Mouse (Mus musculus): Measurements from ENCODE around the gene Cacnb1. TPM values are rescaled to one million over a fixed set of nuclear protein-coding genes. Genes with fewer than 3 reads are reported as not detected.
A peak's percentile ranks its signal among the peaks of the same experiment; 100 is the strongest.

Cacnb1 gene
- polyA plus RNA-seq, 1 experiment: 6.1 TPM

GRCm38 (mm10) chr11:97974141-97974540, 48.7 kb downstream of the Cacnb1 start:
- no peak overlapping the region for H3K4me3 ChIP-seq (ENCODE audit: insufficient read depth, poor library complexity, severe bottlenecking)
- TF ChIP-seq MYOG (IDR thresholded peaks at IDR 0.05; ENCODE audit: control insufficient read depth, extremely low read depth, insufficient read length): no peak
- no peak for TF ChIP-seq MAX (IDR thresholded peaks at IDR 0.05)
- no peak for TF ChIP-seq MYOD1 (IDR thresholded peaks at IDR 0.05; ENCODE audit: control insufficient read depth, insufficient read length, low read depth)
- TF ChIP-seq USF1 (IDR thresholded peaks at IDR 0.05; ENCODE audit: low read depth): no peak
- TF ChIP-seq CEBPB (IDR thresholded peaks at IDR 0.05; ENCODE audit: low read depth): no peak
- TF ChIP-seq CTCF (IDR thresholded peaks at IDR 0.05; ENCODE audit: control insufficient read depth, insufficient read depth, insufficient read length): no peak
- no peak for TF ChIP-seq FOSL1 (IDR thresholded peaks at IDR 0.05; ENCODE audit: insufficient read depth, low read length, poor library complexity, severe bottlenecking)
- H3K36me3 ChIP-seq (ENCODE audit: control insufficient read depth, insufficient read depth): no peaks in the 10 kb centered on the region
- H3K27me3 ChIP-seq (ENCODE audit: control insufficient read depth, insufficient read depth, insufficient read length): no peaks in the 10 kb centered on the region
- no peak overlapping the region for H3ac ChIP-seq (ENCODE audit: control insufficient read depth, insufficient read length, low read depth)
- no peaks in the 10 kb centered on the region for H3K79me3 ChIP-seq (ENCODE audit: low read depth)
- no peaks in the 10 kb centered on the region for H3K79me2 ChIP-seq (ENCODE audit: control insufficient read depth, insufficient read depth)

- H3K79me2 ChIP-seq (ENCODE audit: control insufficient read depth, insufficient read depth): no peaks in the 10 kb centered on the region
- H3K79me3 ChIP-seq (ENCODE audit: low read depth): no peaks in the 10 kb centered on the region
- no peaks in the 10 kb centered on the region for H3K36me3 ChIP-seq (ENCODE audit: control insufficient read depth, insufficient read depth)
- TF ChIP-seq MYOD1 (IDR thresholded peaks at IDR 0.05; ENCODE audit: control insufficient read depth, insufficient read length, low read depth): no peak
- no peak for TF ChIP-seq FOSL1 (IDR thresholded peaks at IDR 0.05; ENCODE audit: insufficient read depth, low read length, poor library complexity, severe bottlenecking)
- H3K4me3 ChIP-seq (ENCODE audit: insufficient read depth, poor library complexity, severe bottlenecking): no peak overlapping the region
- no peak overlapping the region for H3ac ChIP-seq (ENCODE audit: control insufficient read depth, insufficient read length, low read depth)
- H3K27me3 ChIP-seq (ENCODE audit: control insufficient read depth, insufficient read depth, insufficient read length): no peaks in the 10 kb centered on the region
Measured at GRCm38 (mm10) chr11:97972434-97972833, 50.4 kb downstream of the Cacnb1 start.

GRCm38 (mm10) chr11:97971232-97971631, 51.6 kb downstream of the Cacnb1 start:
- no peaks in the 10 kb centered on the region for H3K79me2 ChIP-seq (ENCODE audit: control insufficient read depth, insufficient read depth)

GRCm38 (mm10) chr11:97970771-97971170, 52.1 kb downstream of the Cacnb1 start:
- Histone ChIP-seq H3K4me3 (ENCODE audit: insufficient read depth, poor library complexity, severe bottlenecking) (no peak overlapping the region), H3ac (ENCODE audit: control insufficient read depth, insufficient read length, low read depth) (no peak overlapping the region), H3K79me3 (ENCODE audit: low read depth) (no peaks in the 10 kb centered on the region), H3K36me3 (ENCODE audit: control insufficient read depth, insufficient read depth) (no peaks in the 10 kb centered on the region), H3K27me3 (ENCODE audit: control insufficient read depth, insufficient read depth, insufficient read length) (no peaks in the 10 kb centered on the region), H3K79me2 (ENCODE audit: control insufficient read depth, insufficient read depth) (no peaks in the 10 kb centered on the region)
- no peak for TF ChIP-seq CEBPB (IDR thresholded peaks at IDR 0.05; ENCODE audit: low read depth)
- no peak for TF ChIP-seq MYOD1 (IDR thresholded peaks at IDR 0.05; ENCODE audit: control insufficient read depth, insufficient read length, low read depth)
- TF ChIP-seq USF1 (IDR thresholded peaks at IDR 0.05; ENCODE audit: low read depth): no peak
- TF ChIP-seq FOSL1 (IDR thresholded peaks at IDR 0.05; ENCODE audit: insufficient read depth, low read length, poor library complexity, severe bottlenecking): no peak
- no peak for TF ChIP-seq MYOG (IDR thresholded peaks at IDR 0.05; ENCODE audit: control insufficient read depth, extremely low read depth, insufficient read length)
- no peak for TF ChIP-seq MAX (IDR thresholded peaks at IDR 0.05)
- no peak for TF ChIP-seq CTCF (IDR thresholded peaks at IDR 0.05; ENCODE audit: control insufficient read depth, insufficient read depth, insufficient read length)

More at GRCm38 (mm10) chr11:97971232-97971631, 51.6 kb downstream of the Cacnb1 start:
- Histone ChIP-seq H3ac (ENCODE audit: control insufficient read depth, insufficient read length, low read depth) (no peak overlapping the region), H3K27me3 (ENCODE audit: control insufficient read depth, insufficient read depth, insufficient read length) (no peaks in the 10 kb centered on the region), H3K4me3 (ENCODE audit: insufficient read depth, poor library complexity, severe bottlenecking) (no peak overlapping the region), H3K36me3 (ENCODE audit: control insufficient read depth, insufficient read depth) (no peaks in the 10 kb centered on the region), H3K79me3 (ENCODE audit: low read depth) (no peaks in the 10 kb centered on the region)
- no peak for TF ChIP-seq USF1 (IDR thresholded peaks at IDR 0.05; ENCODE audit: low read depth)
- TF ChIP-seq MYOD1 (IDR thresholded peaks at IDR 0.05; ENCODE audit: control insufficient read depth, insufficient read length, low read depth): peak; percentile 75
- no peak for TF ChIP-seq CTCF (IDR thresholded peaks at IDR 0.05; ENCODE audit: control insufficient read depth, insufficient read depth, insufficient read length)

GRCm38 (mm10) chr11:97968385-97968784, 54.4 kb downstream of the Cacnb1 start:
- Histone ChIP-seq H3K36me3 (ENCODE audit: control insufficient read depth, insufficient read depth) (no peaks in the 10 kb centered on the region), H3K79me2 (ENCODE audit: control insufficient read depth, insufficient read depth) (no peaks in the 10 kb centered on the region), H3K27me3 (ENCODE audit: control insufficient read depth, insufficient read depth, insufficient read length) (no peaks in the 10 kb centered on the region), H3K79me3 (ENCODE audit: low read depth) (no peaks in the 10 kb centered on the region), H3ac (ENCODE audit: control insufficient read depth, insufficient read length, low read depth) (no peak overlapping the region), H3K4me3 (ENCODE audit: insufficient read depth, poor library complexity, severe bottlenecking) (no peak overlapping the region)
- TF ChIP-seq CTCF (IDR thresholded peaks at IDR 0.05; ENCODE audit: control insufficient read depth, insufficient read depth, insufficient read length) (no peak), USF1 (IDR thresholded peaks at IDR 0.05; ENCODE audit: low read depth) (no peak), MYOD1 (IDR thresholded peaks at IDR 0.05; ENCODE audit: control insufficient read depth, insufficient read length, low read depth) (no peak), MAX (IDR thresholded peaks at IDR 0.05) (no peak), MYOG (IDR thresholded peaks at IDR 0.05; ENCODE audit: control insufficient read depth, extremely low read depth, insufficient read length) (no peak), CEBPB (IDR thresholded peaks at IDR 0.05; ENCODE audit: low read depth) (no peak), FOSL1 (IDR thresholded peaks at IDR 0.05; ENCODE audit: insufficient read depth, low read length, poor library complexity, severe bottlenecking) (no peak)

- H3ac ChIP-seq (ENCODE audit: control insufficient read depth, insufficient read length, low read depth): no peak overlapping the region
- TF ChIP-seq MYOD1 (IDR thresholded peaks at IDR 0.05; ENCODE audit: control insufficient read depth, insufficient read length, low read depth): no peak
- no peak for TF ChIP-seq USF1 (IDR thresholded peaks at IDR 0.05; ENCODE audit: low read depth)
- no peak for TF ChIP-seq CEBPB (IDR thresholded peaks at IDR 0.05; ENCODE audit: low read depth)
- TF ChIP-seq MYOG (IDR thresholded peaks at IDR 0.05; ENCODE audit: control insufficient read depth, extremely low read depth, insufficient read length): no peak
- no peak for TF ChIP-seq CTCF (IDR thresholded peaks at IDR 0.05; ENCODE audit: control insufficient read depth, insufficient read depth, insufficient read length)
- no peak for TF ChIP-seq FOSL1 (IDR thresholded peaks at IDR 0.05; ENCODE audit: insufficient read depth, low read length, poor library complexity, severe bottlenecking)
- no peak for TF ChIP-seq MAX (IDR thresholded peaks at IDR 0.05)
- H3K79me2 ChIP-seq (ENCODE audit: control insufficient read depth, insufficient read depth): no peaks in the 10 kb centered on the region
- no peaks in the 10 kb centered on the region for H3K79me3 ChIP-seq (ENCODE audit: low read depth)
- H3K27me3 ChIP-seq (ENCODE audit: control insufficient read depth, insufficient read depth, insufficient read length): no peaks in the 10 kb centered on the region
- H3K4me3 ChIP-seq (ENCODE audit: insufficient read depth, poor library complexity, severe bottlenecking): no peak overlapping the region
- no peaks in the 10 kb centered on the region for H3K36me3 ChIP-seq (ENCODE audit: control insufficient read depth, insufficient read depth)
Measured at GRCm38 (mm10) chr11:97967114-97967513, 55.7 kb downstream of the Cacnb1 start.
